Mouse (Mus musculus) kidney, embryonic 14.5 days (tissue): ENCODE measurements at regions not wholly inside any gene's neighbourhood (a gene's known extent, or its start where the extent isn't known, plus 50 kb on each side); places are given as distances from the start of the nearest gene placed in this dataset.

ENCODE experiments used
- ATAC-seq: fragments of 200-750 bp; cut with Nextera tagmentation; 2 replicates; pipeline ENCODE4 v1.8.0; 2017; ENCODE audit warnings: moderate number of reproducible peaks, mild to moderate bottlenecking, moderate TSS enrichment, moderate library complexity; ENCODE audit not compliant: low FRiP score, low TSS enrichment
- H3K27ac ChIP-seq: fragments of 300-500 bp; sonication (generic); 2 replicates; pipeline ENCODE4 v1.5.1; 2014; ENCODE audit warnings: low read depth, mild to moderate bottlenecking, low read length, moderate library complexity, mixed read lengths
- H3K27me3 ChIP-seq: fragments of 300-500 bp; sonication (generic); 2 replicates; pipeline ENCODE4 v1.6.1; 2014; ENCODE audit warnings: mild to moderate bottlenecking, low read length; ENCODE audit not compliant: control insufficient read depth, insufficient read depth
- H3K36me3 ChIP-seq: fragments of 300-500 bp; sonication (generic); 2 replicates; pipeline ENCODE4 v1.6.1; 2014; ENCODE audit warnings: low read length, mixed read lengths; ENCODE audit not compliant: control insufficient read depth, insufficient read depth
- H3K4me1 ChIP-seq: fragments of 300-500 bp; sonication (generic); 2 replicates; pipeline ENCODE4 v1.6.1; 2014; ENCODE audit warnings: low read length, mixed read lengths; ENCODE audit not compliant: control insufficient read depth, insufficient read depth
- H3K4me2 ChIP-seq: fragments of 300-500 bp; sonication (generic); replicated peaks from 2 replicates; pipeline ENCODE4 v1.6.1; 2014; ENCODE audit warnings: low read depth, mild to moderate bottlenecking, low read length
- H3K4me3 ChIP-seq: fragments of 300-500 bp; sonication (generic); 2 replicates; pipeline ENCODE4 v1.5.1; 2014; ENCODE audit warnings: mild to moderate bottlenecking, low read length
- H3K9ac ChIP-seq: fragments of 300-500 bp; sonication (generic); 2 replicates; pipeline ENCODE4 v1.6.1; 2014; ENCODE audit warnings: low read depth, mild to moderate bottlenecking, low read length, moderate library complexity
- H3K9me3 ChIP-seq: fragments of 300-500 bp; sonication (generic); 2 replicates; pipeline ENCODE4 v1.6.1; 2016; ENCODE audit warnings: low read length; ENCODE audit not compliant: control insufficient read depth
- WGBS: fragments of 180-500 bp; shearing (Covaris S2); extraction: QIAGEN DNeasy Blood & Tissue Kit; methylation state at CpG from one replicate; pipeline ENCODE4 v1.1.7; 2014; 5-methylcytosine and 5-hydroxymethylcytosine counted together

- Histone ChIP-seq H3K27ac (no peak overlapping the region), H3K27me3 (no peaks in the 10 kb centered on the region), H3K4me2 (no peak overlapping the region), H3K9me3 (no peaks in the 10 kb centered on the region), H3K4me3 (no peak overlapping the region), H3K9ac (no peak overlapping the region), H3K4me1 (0 out of 2 replicates have a peak, but pooled peaks cover 2% of the 10 kb centered on the region), H3K36me3 (no peaks in the 10 kb centered on the region)
- 84% methylated on average over 7 of the region's 7 CpGs for WGBS
- no peak for ATAC-seq
These were observed 278.5 kb downstream of the Dhx35 start for GRCm38 (mm10) chr2:159072997-159073690.

GRCm38 (mm10) chr2:159079836-159080235 is 285.2 kb downstream of the Dhx35 start:
- WGBS: 74% methylated on average over 7 of the region's 7 CpGs
- no peak overlapping the region for H3K4me3 ChIP-seq
- no peak overlapping the region for H3K9ac ChIP-seq
- H3K36me3 ChIP-seq: no peaks in the 10 kb centered on the region
- H3K9me3 ChIP-seq: no peaks in the 10 kb centered on the region
- no peaks in the 10 kb centered on the region for H3K27me3 ChIP-seq
- no peaks in the 10 kb centered on the region for H3K4me1 ChIP-seq
- ATAC-seq: no peak
- no peak overlapping the region for H3K4me2 ChIP-seq
- H3K27ac ChIP-seq: no peak overlapping the region

GRCm38 (mm10) chr2:159080784-159081544 is 286.4 kb downstream of the Dhx35 start:
- H3K4me1 ChIP-seq: no peaks in the 10 kb centered on the region
- no peak overlapping the region for H3K27ac ChIP-seq
- no peak overlapping the region for H3K4me2 ChIP-seq
- H3K9ac ChIP-seq: no peak overlapping the region
- H3K9me3 ChIP-seq: no peaks in the 10 kb centered on the region
- WGBS: 89% methylated on average over 19 of the region's 19 CpGs
- no peaks in the 10 kb centered on the region for H3K27me3 ChIP-seq
- no peak overlapping the region for H3K4me3 ChIP-seq
- ATAC-seq: no peak
- H3K36me3 ChIP-seq: no peaks in the 10 kb centered on the region

- no peak for ATAC-seq
- H3K4me3 ChIP-seq: no peak overlapping the region
- H3K27ac ChIP-seq: no peak overlapping the region
- 66% methylated on average over 2 of the region's 2 CpGs for WGBS
- no peaks in the 10 kb centered on the region for H3K4me1 ChIP-seq
- no peaks in the 10 kb centered on the region for H3K36me3 ChIP-seq
- H3K9me3 ChIP-seq: no peaks in the 10 kb centered on the region
- no peak overlapping the region for H3K4me2 ChIP-seq
- H3K27me3 ChIP-seq: no peaks in the 10 kb centered on the region
- H3K9ac ChIP-seq: no peak overlapping the region
These were observed 292.2 kb downstream of the Dhx35 start for GRCm38 (mm10) chr2:159086836-159087235.

GRCm38 (mm10) chr2:159088196-159088595 is 293.6 kb downstream of the Dhx35 start:
- Histone ChIP-seq H3K27ac (no peak overlapping the region), H3K4me3 (no peak overlapping the region), H3K27me3 (no peaks in the 10 kb centered on the region), H3K9me3 (no peaks in the 10 kb centered on the region), H3K9ac (no peak overlapping the region), H3K4me1 (no peaks in the 10 kb centered on the region), H3K36me3 (no peaks in the 10 kb centered on the region), H3K4me2 (no peak overlapping the region)
- 81% methylated on average over 4 of the region's 4 CpGs for WGBS
- ATAC-seq: no peak

GRCm38 (mm10) chr2:159096667-159097066 is 302.1 kb downstream of the Dhx35 start:
- Histone ChIP-seq H3K4me3 (no peak overlapping the region), H3K4me2 (no peak overlapping the region), H3K9me3 (no peaks in the 10 kb centered on the region), H3K4me1 (no peaks in the 10 kb centered on the region), H3K27ac (no peak overlapping the region), H3K36me3 (no peaks in the 10 kb centered on the region), H3K9ac (no peak overlapping the region), H3K27me3 (no peaks in the 10 kb centered on the region)
- peak; percentile 39; the same call in 1 of the 2 replicates for ATAC-seq
- WGBS: 9% methylated on average over 2 of the region's 2 CpGs

GRCm38 (mm10) chr2:159134042-159134441 is 339.4 kb downstream of the Dhx35 start:
- Histone ChIP-seq H3K4me3 (no peak overlapping the region), H3K36me3 (no peaks in the 10 kb centered on the region), H3K9me3 (no peaks in the 10 kb centered on the region), H3K27ac (no peak overlapping the region), H3K9ac (no peak overlapping the region), H3K27me3 (no peaks in the 10 kb centered on the region), H3K4me2 (no peak overlapping the region), H3K4me1 (no peaks in the 10 kb centered on the region)
- no peak for ATAC-seq
- WGBS: 80% methylated on average over 6 of the region's 6 CpGs

GRCm38 (mm10) chr2:159138603-159139002 is 344.0 kb downstream of the Dhx35 start:
- ATAC-seq: no peak
- Histone ChIP-seq H3K4me1 (no peaks in the 10 kb centered on the region), H3K27me3 (no peaks in the 10 kb centered on the region), H3K4me2 (no peak overlapping the region), H3K9ac (no peak overlapping the region), H3K27ac (no peak overlapping the region), H3K4me3 (no peak overlapping the region), H3K9me3 (no peaks in the 10 kb centered on the region), H3K36me3 (no peaks in the 10 kb centered on the region)
- WGBS: 93% methylated on average over 2 of the region's 2 CpGs

- H3K4me3 ChIP-seq: no peak overlapping the region
These were observed 351.4 kb downstream of the Dhx35 start for GRCm38 (mm10) chr2:159145980-159146379.

More at GRCm38 (mm10) chr2:159145980-159146379, 351.4 kb downstream of the Dhx35 start:
- no peaks in the 10 kb centered on the region for H3K27me3 ChIP-seq
- ATAC-seq: no peak
- H3K4me2 ChIP-seq: no peak overlapping the region
- no peaks in the 10 kb centered on the region for H3K9me3 ChIP-seq
- 79% methylated on average over 6 of the region's 6 CpGs for WGBS
- H3K9ac ChIP-seq: no peak overlapping the region
- H3K27ac ChIP-seq: no peak overlapping the region
- H3K36me3 ChIP-seq: no peaks in the 10 kb centered on the region
- no peaks in the 10 kb centered on the region for H3K4me1 ChIP-seq
